Mouse (Mus musculus) C2C12 (cell line): ENCODE measurements around the gene Camkk2.

ENCODE experiments used
- CEBPB ChIP-seq: IDR thresholded peaks from one replicate; pipeline ENCODE4 v1.6.1; 2011; ENCODE audit warnings: low read depth, mild to moderate bottlenecking, control low read depth, moderate library complexity
- CTCF ChIP-seq: IDR thresholded peaks from one replicate; pipeline ENCODE4 v1.5.1; 2011; ENCODE audit not compliant: control insufficient read depth, insufficient read depth, insufficient read length
- FOSL1 ChIP-seq: IDR thresholded peaks from one replicate; pipeline ENCODE4 v1.8.0; 2011; ENCODE audit warnings: mild to moderate bottlenecking, low read length; ENCODE audit not compliant: poor library complexity, insufficient read depth, severe bottlenecking
- MAX ChIP-seq: IDR thresholded peaks from one replicate; pipeline ENCODE4 v1.6.1; 2011; ENCODE audit warnings: mild to moderate bottlenecking, control low read depth
- MYOD1 ChIP-seq: IDR thresholded peaks from one replicate; pipeline ENCODE4 v1.6.1; 2011; ENCODE audit warnings: low read depth; ENCODE audit not compliant: control insufficient read depth, insufficient read length
- MYOG ChIP-seq: IDR thresholded peaks from one replicate; pipeline ENCODE4 v1.6.1; 2011; ENCODE audit not compliant: control insufficient read depth, insufficient read length; ENCODE audit errors: extremely low read depth
- USF1 ChIP-seq: IDR thresholded peaks from one replicate; pipeline ENCODE4 v1.6.1; 2011; ENCODE audit warnings: low read depth, mild to moderate bottlenecking, control low read depth, moderate library complexity

- TF ChIP-seq CTCF (no peak), USF1 (no peak), MYOG (no peak), MAX (no peak), MYOD1 (no peak), CEBPB (no peak), FOSL1 (no peak)
Observed at GRCm38 (mm10) chr5:122756144-122756543, 23.1 kb downstream of the Camkk2 start.
